Mouse (Mus musculus) liver, adult (tissue): ENCODE measurements around the gene Moxd1.
A peak's percentile ranks its signal among the peaks of the same experiment; 100 is the strongest.

Experiments used
- GATA4 ChIP-seq: IDR thresholded peaks from 2 replicates; pipeline ENCODE4 v1.6.1; 2014; ENCODE audit warnings: mild to moderate bottlenecking, low read length; ENCODE audit not compliant: insufficient replicate concordance

The Moxd1 gene

DNA sequence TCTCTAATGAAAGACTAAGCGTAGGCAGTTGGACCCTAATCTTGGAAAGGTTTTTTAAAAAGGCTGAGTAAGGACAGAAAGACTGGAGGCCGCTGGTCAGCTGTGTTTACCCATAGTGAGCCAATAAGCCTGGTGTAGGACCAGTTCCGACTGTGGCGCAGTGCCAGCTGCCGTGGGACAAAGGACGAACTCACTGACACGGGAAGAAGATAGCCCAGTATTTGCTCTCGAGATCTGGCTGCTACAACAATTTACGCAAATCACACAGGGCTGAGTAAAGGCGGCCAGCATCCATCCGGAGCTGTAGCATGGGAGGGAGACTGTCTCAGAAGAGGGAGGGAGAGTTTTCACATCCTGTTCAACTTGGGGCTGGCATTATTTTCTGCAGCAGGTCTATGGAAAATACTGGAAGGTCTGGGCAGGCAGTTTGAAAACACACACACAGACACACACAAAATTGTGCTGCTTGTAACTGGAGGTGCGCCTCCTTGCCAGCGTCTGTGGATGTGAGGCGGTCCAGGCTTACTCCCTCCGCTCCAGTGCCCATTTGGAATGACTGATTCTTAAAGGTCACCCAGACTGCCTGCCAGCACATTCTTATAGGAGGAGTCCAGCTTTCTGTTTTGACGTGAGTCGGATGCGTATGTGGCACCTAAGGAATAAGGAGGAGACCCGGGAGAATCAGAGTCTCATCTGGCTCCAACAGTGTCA is 94.0 kb downstream of the Moxd1 start:
- TF ChIP-seq GATA4: peak; percentile 75; the same call in 1 of the 2 replicates

DNA sequence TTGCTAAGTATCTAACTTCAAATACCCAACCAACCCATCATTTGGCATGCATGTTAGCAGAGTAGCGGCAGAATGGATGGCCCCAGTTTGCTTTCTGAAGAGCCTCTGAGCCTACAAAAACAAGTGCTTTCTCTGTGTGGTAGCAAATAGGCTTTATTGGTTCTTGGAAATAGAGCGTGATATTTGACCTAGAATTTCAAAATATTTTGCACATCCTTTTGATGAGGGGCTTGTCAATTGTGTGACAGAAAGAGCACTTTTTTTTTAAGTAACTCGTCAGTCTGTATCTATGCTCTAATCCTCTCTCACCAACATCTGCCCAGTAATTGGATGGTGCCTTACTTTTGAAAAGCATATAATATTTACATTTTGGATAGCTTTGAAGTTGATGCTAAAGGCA is 97.0 kb downstream of the Moxd1 start:
- TF ChIP-seq GATA4: no peak

DNA sequence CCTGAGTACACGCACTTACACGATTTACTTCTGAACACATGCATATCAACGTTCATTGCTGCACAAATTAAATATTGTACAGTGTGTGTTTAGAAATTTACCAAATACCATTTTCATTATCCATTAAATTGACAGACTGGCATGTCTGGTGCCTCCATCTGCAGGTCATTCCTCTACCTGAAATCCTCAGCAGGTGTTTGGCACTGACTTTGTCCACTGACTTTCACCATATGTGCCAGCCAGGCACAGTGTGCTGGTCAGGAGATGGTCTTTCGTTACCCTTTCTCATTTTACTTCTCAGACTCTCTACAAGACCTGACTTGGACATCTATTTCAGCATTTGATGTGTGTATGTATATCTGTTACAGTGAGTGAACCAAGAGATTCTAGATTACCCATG is 99.7 kb downstream of the Moxd1 start:
- TF ChIP-seq GATA4: no peak

DNA sequence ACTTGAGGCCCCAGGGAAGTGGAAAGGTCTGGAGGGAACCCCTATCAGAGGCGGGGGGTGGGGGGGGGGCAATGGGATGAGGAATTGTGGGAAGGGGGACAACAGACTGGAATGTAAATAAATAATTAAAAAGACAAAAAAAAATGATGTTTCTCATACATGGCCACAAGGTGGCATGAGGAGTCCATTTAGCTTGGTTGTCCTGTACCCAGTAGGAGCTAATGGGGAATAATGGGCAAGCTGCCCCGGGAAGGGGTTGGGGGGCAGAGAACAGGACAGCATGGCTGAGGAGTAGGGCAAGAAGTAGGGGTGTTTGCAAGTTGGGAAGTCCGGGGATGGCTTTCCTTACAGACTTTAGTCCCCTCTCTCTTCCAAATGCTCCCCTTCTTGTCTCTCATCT is 109.5 kb downstream of the Moxd1 start:
- TF ChIP-seq GATA4: no peak

DNA sequence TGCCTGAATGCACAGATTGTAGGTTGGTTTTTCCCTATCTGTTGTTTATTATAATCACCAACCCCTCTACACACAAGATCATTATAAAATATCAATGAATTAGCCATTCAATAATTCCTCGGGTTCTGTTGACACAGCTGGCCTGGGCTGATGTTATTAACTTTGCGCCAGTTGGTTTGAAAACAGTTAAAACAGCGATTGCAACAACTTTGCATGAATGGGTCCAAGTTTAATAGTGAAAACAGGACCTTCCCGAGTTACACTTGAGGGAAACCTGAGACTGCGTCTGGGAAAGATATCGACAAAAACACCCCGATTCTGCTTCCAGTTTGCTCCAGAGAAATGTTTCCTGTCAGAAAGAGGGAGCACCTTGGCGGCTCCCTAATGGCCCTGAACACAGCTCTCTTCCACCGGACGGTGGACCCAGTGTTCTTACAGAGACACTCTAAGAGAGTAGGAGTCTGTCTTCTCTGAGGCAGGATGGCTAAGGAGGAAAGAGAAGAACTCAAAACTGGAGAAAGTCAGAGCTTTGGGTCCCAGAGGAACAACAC is 116.4 kb downstream of the Moxd1 start:
- TF ChIP-seq GATA4: no peak

DNA sequence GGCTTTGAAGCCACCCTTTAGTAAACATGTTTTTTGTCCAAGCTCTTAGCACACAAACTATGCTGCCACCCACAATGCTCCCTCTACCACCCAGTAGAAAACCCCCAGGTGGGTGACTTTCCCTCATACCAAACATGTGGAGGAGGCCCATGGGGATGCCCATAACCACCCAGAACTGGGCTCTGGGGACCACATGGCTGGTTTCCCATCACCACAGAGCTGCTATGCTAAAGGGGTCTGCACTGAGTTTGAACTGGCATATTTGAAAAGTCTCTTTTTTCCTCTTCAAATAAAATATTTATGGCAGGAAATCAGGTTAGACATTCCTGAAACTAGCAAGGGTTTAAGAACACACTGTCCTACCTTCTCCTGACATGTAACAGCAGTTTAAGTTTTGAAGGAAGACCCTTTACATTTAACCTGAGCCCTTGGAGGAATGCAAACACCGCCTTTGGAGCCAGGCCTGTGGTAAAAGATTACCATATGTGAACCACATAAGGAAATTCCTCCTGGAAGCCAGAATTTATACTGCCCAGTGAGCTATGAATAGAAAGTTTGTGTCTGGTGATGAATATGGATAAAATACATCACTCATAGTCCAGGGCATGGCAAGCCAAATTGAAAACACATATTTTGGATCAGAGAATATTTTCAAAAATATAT is 117.4 kb downstream of the Moxd1 start:
- TF ChIP-seq GATA4: no peak

DNA sequence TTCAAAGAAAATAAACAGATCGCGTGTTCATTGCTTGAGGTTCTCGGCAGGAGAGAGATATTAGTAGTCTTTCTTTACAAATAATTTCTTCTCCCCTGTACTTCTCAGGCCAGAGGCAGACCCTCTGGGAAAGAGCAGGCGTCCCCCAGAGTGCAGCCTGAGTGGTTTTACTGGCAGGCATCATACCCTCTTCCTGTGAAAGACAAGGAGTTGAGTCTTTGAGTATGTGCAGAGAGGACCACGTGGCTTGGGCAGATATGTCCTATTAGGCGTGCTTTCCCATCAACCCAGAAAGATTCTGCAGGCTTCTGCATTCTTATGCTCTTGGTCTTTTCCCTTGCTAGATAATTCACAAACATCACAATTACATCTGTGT is 117.9 kb downstream of the Moxd1 start:
- TF ChIP-seq GATA4: no peak

DNA sequence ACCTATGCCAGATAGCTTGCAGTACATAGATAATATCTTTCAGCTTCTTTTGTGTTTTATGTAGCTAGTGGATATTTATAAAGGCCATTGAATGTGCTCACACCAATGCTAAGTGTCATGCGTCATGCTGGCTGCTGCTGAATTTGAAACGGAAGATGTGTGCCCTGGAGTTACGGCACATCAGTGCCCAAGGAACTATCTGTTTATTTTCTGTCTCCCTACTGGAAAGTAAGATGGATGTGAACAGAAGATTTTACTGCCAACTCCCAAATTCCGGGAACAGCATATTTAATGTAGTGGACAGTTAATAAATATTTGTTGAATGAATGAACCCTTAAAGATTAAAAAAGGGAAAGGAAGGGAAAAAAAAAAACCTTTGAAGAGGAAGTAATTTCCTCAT is 119.8 kb downstream of the Moxd1 start:
- no peak for TF ChIP-seq GATA4
